Mouse (Mus musculus) testis, adult 2 months (tissue): Measurements from ENCODE around the gene Wasf2.

Experiments
- CTCF ChIP-seq: fragments of 200-500 bp; IDR thresholded peaks from 2 replicates; pipeline ENCODE4 v1.5.1; 2012; ENCODE audit warnings: low read depth, mild to moderate bottlenecking, inconsistent platforms, low read length, moderate library complexity; ENCODE audit not compliant: control insufficient read depth, insufficient read depth, insufficient replicate concordance
- POLR2A ChIP-seq: fragments of 200-500 bp; IDR thresholded peaks from 2 replicates; pipeline ENCODE4 v1.6.1; 2012; ENCODE audit warnings: low read depth, mild to moderate bottlenecking, inconsistent platforms, low read length, moderate library complexity; ENCODE audit not compliant: control insufficient read depth

- TF ChIP-seq CTCF (no peak), POLR2A (no peak)
These were observed 55.6 kb downstream of the Wasf2 start for GRCm38 (mm10) chr4:133185893-133186292.
